Mouse (Mus musculus): ENCODE data around the gene Mfap4. TPM values are rescaled to one million over a fixed set of nuclear protein-coding genes. Genes with fewer than 3 reads are reported as not detected.

Mfap4 gene
- 61.5 and 83.2 TPM in 2 replicates for polyA plus RNA-seq (2016; fragmentation: Nextera tagmentation; extraction: Ambion mirVana)

DNA sequence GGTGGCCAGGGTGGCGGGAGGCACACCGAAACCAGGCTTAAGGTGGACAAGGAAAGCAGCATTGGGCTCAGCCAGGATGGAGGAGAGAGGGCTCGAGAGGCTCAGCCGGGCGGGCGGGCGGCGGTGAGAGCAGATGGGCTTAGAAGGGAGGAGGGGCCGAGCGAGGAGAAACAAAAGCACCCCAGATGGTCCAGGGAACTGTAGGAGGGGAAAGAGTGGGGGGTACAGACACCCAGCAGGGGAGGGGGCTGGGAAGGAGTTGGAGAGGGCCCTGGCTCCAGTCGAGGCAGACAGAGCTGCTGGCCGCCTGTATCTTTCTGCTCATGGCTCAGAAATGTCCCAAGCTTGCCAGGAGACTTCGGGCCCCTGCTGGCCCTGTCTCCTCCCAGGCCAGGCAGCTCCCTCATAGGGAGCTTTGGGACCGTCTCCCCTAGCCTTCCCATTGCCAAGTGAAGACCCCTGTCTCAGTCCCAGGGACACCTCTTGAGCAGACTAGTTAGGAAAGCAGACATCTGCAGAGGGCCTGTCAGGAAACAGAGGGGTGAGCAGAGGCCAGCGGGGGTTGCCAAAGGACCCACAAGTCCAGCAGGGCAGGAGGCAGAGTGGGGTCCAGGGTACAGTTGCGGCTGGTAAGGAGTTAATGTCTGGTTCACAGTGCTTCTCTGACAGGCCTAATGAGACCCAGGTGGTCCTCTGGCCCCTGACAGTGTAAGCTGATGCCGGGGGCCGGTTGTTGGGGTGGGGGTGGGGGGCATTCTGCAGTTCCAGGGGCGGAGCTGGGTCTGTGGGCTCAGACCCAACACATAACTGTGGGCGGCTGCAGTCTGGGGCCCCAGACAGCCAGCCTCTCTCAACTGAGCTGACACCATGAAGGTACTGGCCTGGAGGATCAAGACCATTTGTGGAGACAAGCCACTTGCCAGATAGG lies at the start of gene Mfap4:
Mfap4 (plus strand) TSS at position 819 of the 928 bp plus-strand sequence.
- peaks cover 26% of the 10 kb centered on the region for H3K36me3 ChIP-seq
- no peaks in the 10 kb centered on the region for H3K9me3 ChIP-seq
- peak; percentile 87 for ATAC-seq (ENCODE audit: low FRiP score, low read depth)
- peak within 1 kb of the TSS; percentile 39 for H3K9ac ChIP-seq (replicated peaks)
- peaks cover 50% of the 10 kb centered on the region for H3K4me1 ChIP-seq
- peak within 1 kb of the TSS; percentile 40 for H3K4me2 ChIP-seq (replicated peaks)
- H3K27me3 ChIP-seq: no peaks in the 10 kb centered on the region
- 7% methylated on average over 20 of the region's 20 CpGs for WGBS
- peak within 1 kb of the TSS; percentile 12 for H3K4me3 ChIP-seq
- peak within 1 kb of the TSS; percentile 95 for H3K27ac ChIP-seq (replicated peaks)

DNA sequence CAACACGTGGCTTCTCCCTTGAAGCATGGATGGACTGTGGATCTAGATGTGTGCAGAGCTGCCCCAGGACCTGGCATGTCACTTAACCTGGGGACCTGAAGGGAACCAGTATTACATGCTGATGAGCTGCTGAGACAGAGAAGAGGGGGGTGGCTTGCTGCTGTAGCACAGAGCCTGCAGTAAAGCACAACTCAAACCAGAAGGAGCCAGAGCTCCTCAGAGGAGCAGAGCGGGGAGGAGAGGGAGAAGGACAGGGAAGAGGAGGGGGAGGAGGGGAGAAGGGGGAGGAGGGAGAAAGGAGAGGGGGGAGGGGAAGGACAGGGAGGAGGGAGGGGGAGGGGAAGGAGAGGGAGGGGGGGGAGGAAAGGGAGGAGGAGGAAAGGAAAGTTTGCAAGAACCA lies 48.9 kb upstream of the Mfap4 start:
- peaks cover 3% of the 10 kb centered on the region; the same call in 1 of the 2 replicates for H3K4me1 ChIP-seq
- H3K9ac ChIP-seq (replicated peaks): no peak overlapping the region
- H3K4me3 ChIP-seq: no peak overlapping the region
- 51% methylated on average over 2 of the region's 2 CpGs for WGBS
- H3K27me3 ChIP-seq: no peaks in the 10 kb centered on the region
- no peaks in the 10 kb centered on the region for H3K9me3 ChIP-seq
- ATAC-seq (ENCODE audit: low FRiP score, low read depth): no peak
- H3K27ac ChIP-seq (replicated peaks): no peak overlapping the region
- H3K36me3 ChIP-seq: no peaks in the 10 kb centered on the region
- H3K4me2 ChIP-seq (replicated peaks): no peak overlapping the region

DNA sequence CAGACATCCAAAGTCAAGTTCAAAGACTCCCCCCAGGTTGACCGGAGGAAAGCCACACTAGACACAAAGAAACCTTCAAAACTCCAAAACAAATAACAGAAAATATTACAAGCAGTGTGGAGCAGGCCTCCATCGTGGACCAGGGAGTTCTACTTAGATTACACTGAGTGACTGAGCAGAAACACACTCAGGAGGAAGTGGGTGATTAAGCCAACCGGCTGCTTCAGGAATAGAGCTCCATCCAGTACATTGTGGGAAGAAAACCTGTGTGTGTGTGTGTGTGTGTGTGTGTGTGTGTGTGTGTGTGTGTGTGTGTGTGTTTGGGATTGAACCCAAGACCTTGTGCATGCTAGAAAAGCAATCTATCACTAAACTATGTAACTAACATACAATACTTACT lies 46.1 kb upstream of the Mfap4 start:
- no peak overlapping the region for H3K27ac ChIP-seq (replicated peaks)
- 0 out of 2 replicates have a peak, but pooled peaks cover 3% of the 10 kb centered on the region for H3K9me3 ChIP-seq
- 79% methylated on average over 3 of the region's 3 CpGs for WGBS
- no peak overlapping the region for H3K9ac ChIP-seq (replicated peaks)
- no peak overlapping the region for H3K4me3 ChIP-seq
- no peaks in the 10 kb centered on the region for H3K36me3 ChIP-seq
- ATAC-seq (ENCODE audit: low FRiP score, low read depth): no peak
- H3K4me2 ChIP-seq (replicated peaks): no peak overlapping the region
- H3K4me1 ChIP-seq: peaks cover 3% of the 10 kb centered on the region; the same call in 1 of the 2 replicates
- H3K27me3 ChIP-seq: no peaks in the 10 kb centered on the region; the same call in 1 of the 2 replicates

DNA sequence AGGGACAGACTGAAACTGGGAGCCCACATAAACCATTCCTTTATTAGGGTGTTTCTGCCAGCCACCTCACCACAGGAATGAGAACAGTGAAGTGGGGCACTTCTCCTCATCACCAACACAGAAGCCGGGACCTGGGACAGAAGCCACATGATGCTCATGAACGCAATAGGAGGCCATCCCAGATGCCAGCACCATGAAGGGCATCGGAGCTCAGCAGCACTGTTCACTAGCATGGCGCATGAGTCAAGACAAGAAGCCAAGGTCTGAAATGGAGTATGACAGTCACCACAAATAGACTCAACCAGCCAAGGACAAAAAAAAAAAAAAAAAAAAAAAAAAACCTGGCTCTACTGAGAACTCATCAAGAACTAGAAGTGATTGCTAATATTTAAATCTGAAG lies 44.8 kb upstream of the Mfap4 start:
- Histone ChIP-seq H3K27me3 (no peaks in the 10 kb centered on the region; the same call in 1 of the 2 replicates), H3K36me3 (no peaks in the 10 kb centered on the region), H3K4me3 (no peak overlapping the region), H3K4me2 (replicated peaks) (no peak overlapping the region), H3K27ac (replicated peaks) (no peak overlapping the region), H3K9me3 (0 out of 2 replicates have a peak, but pooled peaks cover 3% of the 10 kb centered on the region), H3K9ac (replicated peaks) (no peak overlapping the region), H3K4me1 (no peaks in the 10 kb centered on the region)
- WGBS: 93% methylated on average over 4 of the region's 4 CpGs
- no peak for ATAC-seq (ENCODE audit: low FRiP score, low read depth)

DNA sequence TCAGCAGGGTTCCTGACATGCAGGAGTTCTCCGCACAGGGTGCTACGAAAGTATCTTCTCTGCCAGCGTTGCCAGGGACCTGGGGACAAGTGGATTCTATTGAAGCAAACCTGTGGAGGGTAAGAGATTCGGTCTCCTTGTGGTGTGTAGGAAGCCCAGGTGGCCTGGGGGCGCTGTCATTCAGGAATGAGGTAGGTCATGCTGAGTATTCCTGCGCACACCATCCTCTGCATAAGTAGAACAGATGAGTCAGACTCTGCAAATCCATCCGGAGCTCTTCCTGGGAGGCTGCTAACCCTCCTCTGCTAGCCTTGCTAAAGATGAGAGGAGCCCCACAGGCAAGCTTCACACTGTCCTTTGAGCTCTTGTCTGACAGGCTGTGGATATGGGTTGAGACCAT lies 43.6 kb upstream of the Mfap4 start:
- Histone ChIP-seq H3K9ac (replicated peaks) (no peak overlapping the region), H3K36me3 (no peaks in the 10 kb centered on the region), H3K4me2 (replicated peaks) (no peak overlapping the region), H3K4me1 (no peaks in the 10 kb centered on the region), H3K4me3 (no peak overlapping the region), H3K9me3 (0 out of 2 replicates have a peak, but pooled peaks cover 3% of the 10 kb centered on the region), H3K27ac (replicated peaks) (no peak overlapping the region), H3K27me3 (no peaks in the 10 kb centered on the region; the same call in 1 of the 2 replicates)
- 76% methylated on average over 7 of the region's 7 CpGs for WGBS
- ATAC-seq (ENCODE audit: low FRiP score, low read depth): no peak

DNA sequence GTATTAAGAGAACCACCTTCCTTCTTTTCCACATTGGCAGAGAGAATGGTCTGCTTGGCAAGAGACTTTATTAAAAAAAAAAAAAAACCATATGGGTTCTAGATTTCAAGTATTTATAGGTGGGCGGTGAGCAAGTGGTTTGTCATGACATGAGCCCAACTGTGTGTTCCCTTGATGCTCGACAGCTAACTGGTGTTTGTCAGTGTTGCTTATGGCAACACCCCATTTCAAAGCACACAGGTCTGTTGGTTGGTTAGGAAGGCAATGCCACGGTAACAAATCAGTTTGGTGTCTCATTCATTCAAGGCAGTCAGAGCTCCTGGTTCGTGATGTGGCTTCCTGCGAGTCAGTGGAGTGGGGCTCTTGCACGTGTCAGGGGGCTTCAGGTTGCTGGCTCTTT lies 41.4 kb upstream of the Mfap4 start:
- Histone ChIP-seq H3K27ac (replicated peaks) (no peak overlapping the region), H3K4me3 (no peak overlapping the region), H3K9me3 (0 out of 2 replicates have a peak, but pooled peaks cover 3% of the 10 kb centered on the region), H3K9ac (replicated peaks) (no peak overlapping the region), H3K4me2 (replicated peaks) (no peak overlapping the region), H3K36me3 (no peaks in the 10 kb centered on the region), H3K4me1 (peaks cover 8% of the 10 kb centered on the region; the same call in 1 of the 2 replicates), H3K27me3 (no peaks in the 10 kb centered on the region; the same call in 1 of the 2 replicates)
- no peak for ATAC-seq (ENCODE audit: low FRiP score, low read depth)
- WGBS: 88% methylated on average over 6 of the region's 6 CpGs

DNA sequence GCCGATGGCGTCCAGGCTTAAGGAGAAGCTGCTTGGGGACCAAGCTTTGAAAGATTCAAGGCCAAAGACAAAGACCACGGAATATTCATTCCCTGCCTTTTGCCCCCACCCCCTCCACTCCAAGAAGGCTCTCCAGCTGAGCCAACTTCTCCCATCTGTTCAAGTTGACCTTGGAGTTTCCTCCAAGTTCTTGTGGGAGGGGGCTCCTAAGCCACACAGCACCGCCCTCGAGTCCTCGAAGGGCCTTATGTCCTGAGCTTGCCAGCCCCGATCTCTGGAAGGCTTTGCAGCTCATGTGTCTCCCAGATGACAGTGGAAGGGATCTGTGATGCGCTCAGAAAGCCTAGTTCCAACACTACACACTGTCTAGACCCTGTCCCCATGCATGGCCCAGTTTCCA lies 37.9 kb upstream of the Mfap4 start:
- Histone ChIP-seq H3K36me3 (no peaks in the 10 kb centered on the region), H3K4me1 (peaks cover 12% of the 10 kb centered on the region; the same call in 1 of the 2 replicates), H3K27ac (replicated peaks) (no peak overlapping the region), H3K27me3 (no peaks in the 10 kb centered on the region; the same call in 1 of the 2 replicates), H3K9ac (replicated peaks) (no peak overlapping the region), H3K9me3 (0 out of 2 replicates have a peak, but pooled peaks cover 3% of the 10 kb centered on the region), H3K4me3 (no peak overlapping the region), H3K4me2 (replicated peaks) (no peak overlapping the region)
- 79% methylated on average over 8 of the region's 8 CpGs for WGBS
- no peak for ATAC-seq (ENCODE audit: low FRiP score, low read depth)

DNA sequence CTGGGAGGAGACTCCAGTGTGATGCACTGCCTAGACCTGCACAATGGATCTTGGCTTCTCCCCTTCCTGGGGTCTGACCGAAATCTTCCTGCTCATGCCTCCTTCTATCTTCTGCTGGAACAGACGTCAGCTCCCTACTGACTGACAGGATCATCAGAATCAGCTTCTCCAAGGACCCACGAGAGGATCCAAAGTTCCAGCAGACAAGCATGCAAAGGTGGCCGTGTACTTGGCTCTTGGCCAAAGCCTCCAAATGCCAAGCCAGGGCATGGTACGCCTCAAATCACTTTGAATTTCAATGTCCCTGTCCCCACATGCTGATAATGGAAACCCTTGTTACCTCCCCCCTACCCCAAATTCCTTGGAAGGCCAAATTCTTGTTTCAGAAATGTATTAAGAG lies 37.2 kb upstream of the Mfap4 start:
- no peak overlapping the region for H3K27ac ChIP-seq (replicated peaks)
- H3K4me2 ChIP-seq (replicated peaks): no peak overlapping the region
- peaks cover 6% of the 10 kb centered on the region; the same call in 1 of the 2 replicates for H3K27me3 ChIP-seq
- H3K4me1 ChIP-seq: peaks cover 14% of the 10 kb centered on the region
- WGBS: 65% methylated on average over 5 of the region's 5 CpGs
- no peaks in the 10 kb centered on the region for H3K36me3 ChIP-seq
- 0 out of 2 replicates have a peak, but pooled peaks cover 3% of the 10 kb centered on the region for H3K9me3 ChIP-seq
- ATAC-seq (ENCODE audit: low FRiP score, low read depth): no peak
- H3K4me3 ChIP-seq: no peak overlapping the region
- no peak overlapping the region for H3K9ac ChIP-seq (replicated peaks)

DNA sequence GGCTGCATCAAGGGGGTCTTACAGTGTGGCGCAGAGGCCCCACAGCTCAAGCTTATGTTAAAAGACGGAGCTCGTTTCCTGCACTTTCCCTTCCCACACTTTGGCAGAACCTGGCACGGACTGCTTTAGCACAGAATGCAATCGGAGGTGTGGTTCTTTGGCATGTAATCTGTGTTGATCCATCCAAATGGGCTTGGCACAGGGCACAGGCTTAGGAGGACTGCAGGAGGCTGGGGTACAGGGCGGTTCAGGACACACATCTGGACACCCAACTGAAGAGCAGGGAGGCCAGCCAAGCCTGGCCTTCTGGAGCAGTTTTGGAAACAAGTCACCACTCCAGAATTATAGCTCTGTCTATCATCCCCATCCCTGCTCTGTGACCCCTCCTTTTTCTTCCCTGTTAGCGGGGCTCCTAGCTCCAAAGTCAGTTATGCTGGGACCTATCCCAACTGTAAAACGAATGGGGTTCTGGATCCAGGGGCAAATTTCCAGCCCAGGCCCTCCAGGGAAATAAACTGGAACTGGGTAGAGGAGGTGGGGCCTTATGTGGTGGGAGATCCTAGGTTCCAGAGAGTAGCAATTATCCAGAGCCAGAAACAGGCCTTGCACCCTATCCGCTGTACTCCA lies 36.5 kb upstream of the Mfap4 start:
- peaks cover 21% of the 10 kb centered on the region for H3K4me1 ChIP-seq
- no peak overlapping the region for H3K4me3 ChIP-seq
- no peak for ATAC-seq (ENCODE audit: low FRiP score, low read depth)
- H3K9ac ChIP-seq (replicated peaks): no peak overlapping the region
- H3K27me3 ChIP-seq: peaks cover 12% of the 10 kb centered on the region; the same call in 1 of the 2 replicates
- H3K4me2 ChIP-seq (replicated peaks): no peak overlapping the region
- H3K27ac ChIP-seq (replicated peaks): 0 out of 2 replicates have a peak overlapping the region, but pooled peaks have one; percentile 25
- H3K36me3 ChIP-seq: no peaks in the 10 kb centered on the region
- no peaks in the 10 kb centered on the region for H3K9me3 ChIP-seq
- WGBS: 74% methylated on average over 9 of the region's 9 CpGs

DNA sequence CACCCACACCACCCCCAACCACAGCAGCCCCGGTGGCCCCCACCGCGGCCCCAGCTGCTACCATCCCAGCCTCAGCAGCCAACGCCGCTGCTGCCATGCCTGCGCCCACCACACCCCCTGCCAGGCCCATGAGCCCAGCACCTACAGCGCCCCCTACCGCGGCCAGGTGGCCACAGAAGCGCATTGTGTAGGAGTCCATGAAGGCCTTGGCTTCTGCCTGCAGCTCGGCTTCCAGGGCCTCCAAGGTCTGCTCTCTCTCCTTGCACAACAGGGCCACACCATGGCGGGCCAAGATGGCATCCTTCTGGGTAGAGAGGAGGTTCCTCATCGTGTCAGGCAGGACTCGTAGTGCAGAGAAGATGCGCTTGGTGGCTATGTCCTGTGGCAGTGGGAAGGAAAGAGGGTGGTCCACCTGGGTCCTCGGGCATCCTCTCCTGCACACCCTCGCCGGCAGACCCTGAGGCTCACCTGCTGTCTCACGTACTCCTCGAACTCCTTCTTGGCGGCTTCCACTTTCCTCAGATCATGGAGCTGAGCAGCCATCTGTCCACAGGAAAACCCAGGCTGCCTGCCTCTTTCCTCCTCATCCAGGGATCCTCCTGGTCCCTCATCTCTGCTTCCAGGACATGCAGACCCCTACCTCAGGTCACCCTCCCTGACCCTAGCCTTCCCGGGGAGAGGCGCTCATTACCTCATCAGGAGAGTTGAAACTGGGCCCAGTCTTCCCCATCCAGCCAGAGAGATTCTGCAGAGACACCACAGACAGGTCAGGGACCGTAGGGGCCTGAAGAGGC lies 35.5 kb upstream of the Mfap4 start:
- no peak overlapping the region for H3K4me2 ChIP-seq (replicated peaks)
- peaks cover 27% of the 10 kb centered on the region for H3K4me1 ChIP-seq
- peaks cover 18% of the 10 kb centered on the region; the same call in 1 of the 2 replicates for H3K27me3 ChIP-seq
- no peak overlapping the region for H3K27ac ChIP-seq (replicated peaks)
- H3K9me3 ChIP-seq: no peaks in the 10 kb centered on the region
- H3K9ac ChIP-seq (replicated peaks): no peak overlapping the region
- no peak for ATAC-seq (ENCODE audit: low FRiP score, low read depth)
- no peak overlapping the region for H3K4me3 ChIP-seq
- no peaks in the 10 kb centered on the region for H3K36me3 ChIP-seq
- 70% methylated on average over 24 of the region's 24 CpGs for WGBS

DNA sequence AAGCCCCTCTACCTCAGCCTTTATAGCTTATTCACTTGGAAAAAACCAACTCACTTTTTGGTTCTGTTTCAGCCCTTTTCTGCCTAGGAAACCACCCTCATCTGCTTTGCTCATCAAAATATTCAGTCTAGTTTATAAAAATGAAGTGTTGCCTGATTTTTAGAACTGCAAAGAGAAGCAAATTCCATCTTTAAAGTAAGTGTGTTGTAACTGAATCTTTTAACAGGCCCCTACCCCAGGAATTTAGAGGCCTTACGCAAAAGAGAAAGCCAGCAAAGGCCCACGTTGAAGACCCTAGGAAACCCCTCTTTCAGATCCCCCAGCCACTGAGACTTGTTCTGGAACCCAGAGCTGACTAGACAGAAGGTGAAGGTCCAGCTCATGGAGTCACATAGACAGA lies 21.2 kb upstream of the Mfap4 start:
- Histone ChIP-seq H3K4me3 (no peak overlapping the region), H3K4me2 (replicated peaks) (no peak overlapping the region), H3K27me3 (no peaks in the 10 kb centered on the region), H3K27ac (replicated peaks) (no peak overlapping the region), H3K4me1 (no peaks in the 10 kb centered on the region), H3K9ac (replicated peaks) (no peak overlapping the region), H3K36me3 (no peaks in the 10 kb centered on the region), H3K9me3 (no peaks in the 10 kb centered on the region)
- 82% methylated on average over 2 of the region's 2 CpGs for WGBS
- no peak for ATAC-seq (ENCODE audit: low FRiP score, low read depth)

All from midbrain, embryonic 12.5 days (tissue).